Mouse (Mus musculus) brown adipose tissue, adult 24 weeks (tissue): Measurements from ENCODE around the gene Nme2. TPM values are rescaled to one million over a fixed set of nuclear protein-coding genes. Genes with fewer than 3 reads are reported as not detected.
A peak's percentile ranks its signal among the peaks of the same experiment; 100 is the strongest.

Experiments used
- H3K27ac ChIP-seq: fragments of 200-500 bp; replicated peaks from 2 replicates; pipeline ENCODE4 v1.5.1; 2012; ENCODE audit warnings: low read depth, mild to moderate bottlenecking, low read length
- H3K4me1 ChIP-seq: fragments of 200-500 bp; 2 replicates; pipeline ENCODE4 v1.6.1; 2012; ENCODE audit warnings: low read length, mixed read lengths; ENCODE audit not compliant: control insufficient read depth, insufficient read depth, insufficient read length
- H3K4me3 ChIP-seq: fragments of 200-500 bp; 2 replicates; pipeline ENCODE4 v1.5.1; 2012; ENCODE audit warnings: low read depth, mild to moderate bottlenecking, low read length, moderate library complexity; ENCODE audit not compliant: insufficient read depth
- polyA plus RNA-seq: library from polyadenylated mRNA; stranded (reverse); fragments of >200 nt; gene quantifications from 2 replicates; pipeline ENCODE4 v1.2.4, GENCODE M21; 2012; ENCODE audit not compliant: missing spikeins, insufficient read depth, insufficient read length

Nme2 gene
- polyA plus RNA-seq, 1 experiment = 580 TPM

DNA sequence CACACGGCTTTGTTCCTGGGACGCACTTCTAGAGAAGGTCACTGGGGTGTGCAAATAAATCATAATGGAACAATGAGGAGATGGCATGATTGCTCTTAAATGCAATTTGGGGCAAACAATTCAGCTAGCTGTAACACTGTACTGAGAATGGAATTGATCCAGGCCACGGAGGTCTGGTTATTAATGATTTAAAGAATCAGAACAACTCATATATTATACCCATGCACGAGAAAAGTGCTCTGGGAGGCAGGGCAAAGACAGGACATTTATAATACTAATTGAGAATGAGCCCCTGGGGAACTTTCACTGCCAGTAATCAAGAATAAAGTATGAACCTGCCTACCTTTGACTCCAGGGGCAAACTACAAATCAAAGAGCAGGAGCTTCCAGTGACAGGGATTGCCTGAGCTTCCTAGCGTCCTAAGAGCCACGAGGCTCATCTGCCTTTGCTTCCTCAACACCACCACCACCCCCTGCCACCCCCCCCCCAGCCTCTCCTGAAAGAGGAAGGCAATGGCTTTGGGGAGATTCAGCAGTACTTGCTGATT is 23.5 kb upstream of the Nme2 start:
- no peak overlapping the region for H3K4me3 ChIP-seq
- no peaks in the 10 kb centered on the region for H3K4me1 ChIP-seq
- H3K27ac ChIP-seq = no peak overlapping the region

DNA sequence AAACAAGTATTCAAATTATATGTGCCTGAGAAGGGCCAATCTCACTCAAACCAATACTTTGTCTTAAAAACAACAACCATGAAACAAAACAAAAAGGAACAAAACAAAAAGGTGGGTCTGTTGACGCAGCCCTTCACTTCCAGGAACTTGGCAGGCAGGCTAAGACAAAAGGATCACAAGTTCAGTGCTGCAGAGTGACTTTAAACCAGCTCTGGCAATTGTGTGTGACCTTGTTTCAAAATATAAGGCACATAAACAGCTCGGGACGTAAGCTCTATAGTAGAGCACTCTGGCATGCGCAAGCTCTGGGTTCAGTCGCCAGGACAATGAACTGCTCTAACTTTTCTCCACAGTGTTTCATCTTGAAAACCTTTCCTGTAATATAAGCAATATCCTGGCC is 16.9 kb upstream of the Nme2 start:
- H3K4me1 ChIP-seq = peaks cover 2% of the 10 kb centered on the region; the same call in 1 of the 2 replicates
- no peak overlapping the region for H3K4me3 ChIP-seq
- H3K27ac ChIP-seq = 0 out of 2 replicates have a peak overlapping the region, but pooled peaks have one; percentile 15

DNA sequence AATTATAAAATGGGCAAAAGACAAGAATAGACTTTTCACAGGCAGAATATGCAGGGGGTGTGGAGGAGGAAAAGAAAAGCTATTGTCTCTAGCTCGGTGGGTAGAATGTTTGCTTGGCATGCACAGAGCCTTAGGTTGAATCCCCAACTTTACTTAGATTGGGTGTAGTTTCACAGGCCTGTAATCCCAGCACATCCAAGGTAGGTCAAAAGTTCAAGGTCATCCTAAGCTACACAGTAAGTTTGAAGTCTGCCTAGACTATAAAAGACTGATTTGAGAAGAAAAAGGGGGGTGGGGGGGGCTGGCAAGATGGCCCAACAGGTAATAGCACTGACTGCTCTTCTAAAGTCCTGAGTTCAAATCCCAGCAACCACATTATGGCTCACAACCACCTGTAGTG is 13.7 kb upstream of the Nme2 start:
- Histone ChIP-seq H3K27ac (no peak overlapping the region; the same call in 1 of the 2 replicates), H3K4me3 (no peak overlapping the region), H3K4me1 (peaks cover 7% of the 10 kb centered on the region; the same call in 1 of the 2 replicates)

DNA sequence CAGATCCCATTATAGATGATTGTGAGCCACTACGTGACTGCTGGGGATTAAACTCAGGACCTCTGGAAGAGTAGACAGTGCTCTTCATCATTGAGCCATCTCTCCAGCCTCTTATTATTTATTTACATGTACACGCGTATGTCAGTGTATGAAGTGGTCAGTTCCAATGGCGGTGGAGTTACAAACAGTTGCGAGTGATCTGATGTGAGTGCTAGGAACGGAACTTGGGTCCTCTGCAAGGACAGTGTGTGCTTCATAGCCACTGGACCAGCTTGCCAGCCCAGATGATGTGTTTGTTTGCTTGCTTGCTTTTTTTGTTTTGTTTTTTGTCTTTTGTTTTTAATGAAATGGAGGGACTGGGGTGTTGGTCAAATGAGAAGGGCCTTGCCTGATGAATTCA is 13.1 kb upstream of the Nme2 start:
- H3K27ac ChIP-seq = peak overlapping the region; percentile 35; the same call in 1 of the 2 replicates
- H3K4me3 ChIP-seq = no peak overlapping the region
- H3K4me1 ChIP-seq = peaks cover 7% of the 10 kb centered on the region; the same call in 1 of the 2 replicates

DNA sequence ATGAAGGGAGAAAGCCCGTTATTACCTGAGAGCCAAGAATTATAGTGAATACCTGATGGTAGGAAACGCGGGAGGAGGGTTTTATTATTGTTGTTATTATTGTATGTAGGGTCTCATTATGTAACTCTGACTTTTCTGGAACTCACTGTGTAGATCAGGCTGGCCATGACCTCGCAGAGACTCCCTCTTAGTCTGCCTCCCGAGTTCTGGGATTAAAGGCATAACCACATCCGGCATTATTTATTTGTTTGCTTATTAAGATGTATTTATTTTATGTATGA is 12.7 kb upstream of the Nme2 start:
- Histone ChIP-seq H3K4me3 (peak overlapping the region; percentile 24; the same call in 1 of the 2 replicates), H3K4me1 (peaks cover 7% of the 10 kb centered on the region; the same call in 1 of the 2 replicates), H3K27ac (peak overlapping the region; percentile 35)

DNA sequence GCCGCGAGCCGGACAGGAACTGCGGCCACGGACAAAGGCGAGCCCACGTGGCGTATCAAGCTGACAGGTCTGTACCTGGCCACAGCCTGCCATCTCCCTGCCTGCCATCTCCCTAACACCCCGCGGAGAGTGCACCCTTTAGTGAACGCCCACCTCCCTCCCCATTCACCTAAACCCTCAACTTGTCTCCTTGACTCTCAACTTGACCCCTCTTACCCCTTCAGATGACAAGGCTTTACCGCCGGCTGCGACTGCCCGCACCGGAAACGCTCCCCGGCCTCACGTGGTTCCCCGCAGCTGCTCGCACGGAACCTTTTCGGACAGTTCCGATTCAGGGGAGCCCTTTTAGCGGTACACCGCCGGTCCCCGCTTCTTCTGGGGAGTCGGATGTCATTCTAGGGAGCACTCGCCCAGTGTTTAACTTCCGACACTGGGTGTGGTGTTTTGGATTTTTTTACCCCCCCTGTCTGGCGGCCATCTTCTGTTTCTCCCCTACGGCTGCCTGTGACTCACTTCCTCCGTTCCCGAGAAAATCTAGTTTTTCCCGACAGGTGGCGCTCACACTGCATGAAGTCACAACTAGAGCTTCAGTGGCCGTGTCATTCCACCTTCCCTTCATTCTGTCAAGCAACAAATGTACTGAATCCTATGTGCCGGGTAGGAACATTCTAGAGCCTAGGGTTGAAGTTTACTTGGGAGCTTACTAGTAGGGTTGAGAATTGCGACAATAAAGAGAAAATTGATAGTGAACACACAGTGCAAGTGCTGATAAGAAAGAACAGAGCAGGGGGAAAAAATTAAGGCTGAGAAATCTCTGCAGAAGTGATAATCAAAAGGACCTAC is 12.2 kb upstream of the Nme2 start, which contains the start of the genes Gm20390 and Nme1:
Gm20390 (minus strand) TSS at position 289 of the 843 bp plus-strand sequence.
Nme1 (minus strand) TSS at position 517 of the 843 bp plus-strand sequence.
- Histone ChIP-seq H3K4me3 (peak within 1 kb of the TSS; percentile 88), H3K27ac (peak within 1 kb of the TSS; percentile 81), H3K4me1 (peaks cover 7% of the 10 kb centered on the region; the same call in 1 of the 2 replicates)

DNA sequence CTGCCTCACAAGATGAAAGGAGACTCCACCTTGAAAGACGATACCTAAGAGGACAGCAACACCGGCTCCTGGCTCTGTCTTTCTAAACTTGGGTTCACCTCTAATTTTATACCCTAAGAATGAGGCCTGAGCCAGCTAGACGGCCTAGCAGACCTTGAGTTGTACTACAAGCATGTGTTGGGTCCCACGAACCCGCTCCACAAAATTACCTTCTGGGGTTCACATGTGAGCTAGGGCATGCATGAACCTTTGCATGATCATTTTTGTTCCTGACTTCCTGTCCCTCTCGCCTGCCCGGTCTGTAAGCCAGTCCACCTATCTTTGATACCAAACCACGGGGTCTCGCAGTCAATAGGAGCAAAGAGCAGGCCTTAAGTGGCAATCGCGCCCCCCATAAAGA is 11.3 kb upstream of the Nme2 start:
- Histone ChIP-seq H3K27ac (peak overlapping the region; percentile 81), H3K4me1 (peaks cover 4% of the 10 kb centered on the region; the same call in 1 of the 2 replicates), H3K4me3 (peak overlapping the region; percentile 88)

DNA sequence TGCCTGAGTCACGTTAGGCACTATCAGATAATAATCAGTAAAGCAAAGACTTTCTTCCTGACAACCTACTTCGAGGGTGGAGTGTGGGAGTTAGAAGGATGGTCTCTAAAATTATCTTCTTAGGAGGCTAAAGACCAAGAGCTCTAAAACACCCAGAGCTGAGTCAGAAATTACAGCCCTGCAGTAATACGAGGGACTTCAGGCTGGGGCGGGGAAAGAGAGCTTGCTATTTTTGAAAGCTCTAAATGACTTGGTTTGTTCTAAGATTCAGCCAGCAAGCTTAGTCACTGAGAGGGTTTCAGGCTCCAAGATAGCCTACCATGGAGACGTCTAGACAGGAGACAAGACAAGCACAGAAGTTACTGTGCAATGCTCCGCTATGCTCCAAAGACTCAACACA is 9.3 kb upstream of the Nme2 start:
- no peak overlapping the region for H3K4me3 ChIP-seq
- H3K4me1 ChIP-seq = peaks cover 4% of the 10 kb centered on the region; the same call in 1 of the 2 replicates
- no peak overlapping the region for H3K27ac ChIP-seq

DNA sequence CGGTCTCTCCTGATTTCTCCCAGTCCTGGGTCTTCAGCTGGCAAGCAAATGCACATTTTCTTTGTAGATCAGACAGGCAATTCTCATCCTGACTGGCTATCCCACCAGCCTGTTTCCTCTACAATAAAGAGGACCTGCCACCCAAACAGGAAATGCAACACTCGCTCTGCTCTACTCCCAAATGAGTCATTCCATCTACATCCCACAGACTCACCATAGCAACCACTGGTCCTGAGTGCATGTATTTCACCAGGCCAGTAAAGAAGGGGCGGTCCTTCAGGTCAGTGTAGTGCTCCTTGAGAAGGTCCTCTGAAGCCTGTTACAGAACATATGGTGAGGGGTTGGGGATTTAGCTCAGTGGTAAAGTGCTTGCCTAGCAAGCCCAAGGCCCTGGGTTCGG is 7.0 kb upstream of the Nme2 start:
- Histone ChIP-seq H3K27ac (no peak overlapping the region), H3K4me1 (peaks cover 4% of the 10 kb centered on the region; the same call in 1 of the 2 replicates), H3K4me3 (no peak overlapping the region)

DNA sequence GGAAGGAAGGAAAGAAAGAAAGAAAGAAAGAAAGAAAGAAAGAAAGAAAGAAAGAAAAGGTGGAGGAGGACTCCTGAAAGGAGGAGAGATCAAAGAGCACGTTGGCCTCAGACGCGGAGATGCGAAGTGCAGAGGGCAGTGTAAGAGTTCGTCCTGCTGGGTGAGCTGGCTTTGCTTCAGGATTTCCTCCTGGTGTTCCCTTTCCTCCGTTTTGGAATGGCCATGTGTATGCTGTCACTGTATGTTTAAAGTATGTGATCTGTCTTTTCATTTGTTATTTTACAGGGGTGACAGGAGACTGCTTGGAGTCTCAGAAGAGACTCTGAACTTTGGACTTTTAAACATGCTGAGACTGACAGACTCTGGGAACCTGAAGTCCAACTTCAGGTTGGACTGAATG is 5.4 kb upstream of the Nme2 start:
- Histone ChIP-seq H3K27ac (no peak overlapping the region), H3K4me1 (peaks cover 3% of the 10 kb centered on the region; the same call in 1 of the 2 replicates), H3K4me3 (no peak overlapping the region)

DNA sequence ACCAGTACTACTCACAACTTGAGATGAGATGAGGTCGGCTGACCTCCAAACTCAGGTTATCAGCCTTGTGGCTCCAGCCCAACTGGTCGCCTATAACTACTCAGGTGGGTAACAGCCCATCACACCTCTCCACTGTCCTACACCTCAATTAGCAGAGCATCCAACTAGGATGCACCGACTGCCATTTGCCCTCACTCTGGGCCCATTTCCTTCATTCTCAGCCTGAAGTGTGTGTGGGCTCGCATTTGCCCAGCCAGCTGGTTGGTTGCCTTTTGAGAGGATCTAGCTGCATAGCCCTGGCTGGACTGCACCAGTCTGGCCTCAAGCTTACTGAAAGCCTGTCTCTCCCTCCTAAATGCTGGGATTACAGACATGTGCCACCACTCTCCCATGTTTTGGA is 1.7 kb upstream of the Nme2 start:
- Histone ChIP-seq H3K4me1 (peaks cover 9% of the 10 kb centered on the region), H3K4me3 (no peak overlapping the region), H3K27ac (no peak overlapping the region)

DNA sequence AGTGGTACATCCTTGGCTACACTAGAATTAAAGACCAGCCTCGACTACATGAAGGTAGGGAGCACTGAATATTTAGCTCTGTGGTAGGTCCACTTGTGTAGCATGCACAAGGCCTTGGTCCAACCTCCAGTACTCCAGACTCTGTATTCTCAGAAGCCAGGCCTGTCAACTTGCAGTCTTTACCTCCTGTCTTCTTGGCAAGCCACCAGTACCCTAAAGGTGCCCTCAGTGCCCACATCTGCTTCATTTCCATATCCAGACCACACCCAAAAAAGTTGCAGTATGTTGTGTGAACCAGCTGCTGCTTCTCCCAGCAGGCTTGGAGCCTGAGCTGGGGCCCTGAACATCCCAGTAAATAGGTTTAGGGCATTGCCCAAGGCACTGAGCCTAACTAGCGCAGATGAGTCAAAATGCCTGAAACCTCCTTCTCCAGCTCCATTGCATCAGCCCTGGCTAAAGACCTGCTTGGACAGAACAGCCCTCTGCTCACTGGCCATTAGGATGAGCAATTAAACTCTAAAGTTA is 1.0 kb upstream of the Nme2 start:
- Histone ChIP-seq H3K4me1 (peaks cover 14% of the 10 kb centered on the region), H3K4me3 (no peak overlapping the region), H3K27ac (no peak overlapping the region)

DNA sequence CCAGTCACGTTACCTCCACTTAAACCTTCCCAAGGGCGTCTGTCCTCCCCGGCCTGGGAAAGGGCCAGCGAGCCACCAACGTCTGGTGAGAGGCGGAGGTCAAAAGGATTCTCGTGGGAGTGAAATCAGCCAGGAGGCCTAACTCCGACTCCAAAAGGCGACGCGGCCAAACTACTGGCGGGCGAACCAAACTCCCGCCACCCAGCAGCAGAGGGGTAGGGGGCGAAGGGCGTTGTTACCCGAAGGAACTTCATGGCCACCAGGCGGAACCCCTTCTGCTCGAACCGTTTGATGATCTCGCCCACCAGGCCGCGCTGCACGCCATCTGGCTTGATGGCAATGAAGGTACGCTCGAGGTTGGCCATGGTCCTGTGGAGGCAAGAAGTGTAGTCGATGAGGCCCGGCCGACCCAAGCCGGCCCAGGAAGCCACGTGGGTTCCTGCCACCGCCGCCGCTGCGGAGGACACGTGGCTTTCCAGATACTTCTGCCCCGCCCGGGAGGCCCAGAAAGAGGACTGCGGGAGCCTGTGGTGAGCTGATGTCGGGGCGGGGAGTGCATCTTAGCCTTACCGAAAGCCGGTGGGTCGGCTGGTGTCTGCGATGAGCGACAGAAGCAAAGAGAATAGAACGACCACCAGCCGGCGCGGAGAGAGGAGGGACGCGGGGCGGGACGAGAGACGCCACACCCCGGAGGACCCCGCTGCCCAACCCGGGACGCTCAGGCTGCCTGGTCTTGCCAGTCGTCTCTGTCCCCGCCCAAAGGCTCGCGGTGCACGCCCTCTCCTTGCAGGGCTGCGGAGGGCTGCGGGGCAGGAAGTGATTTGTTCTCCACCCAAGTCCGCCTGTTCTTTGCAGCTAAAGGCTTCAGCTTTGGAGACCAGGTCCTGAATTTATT is 556 bp downstream of the Nme2 start:
- Histone ChIP-seq H3K4me1 (peaks cover 14% of the 10 kb centered on the region), H3K4me3 (peak overlapping the region; percentile 92), H3K27ac (peak overlapping the region; percentile 97)

DNA sequence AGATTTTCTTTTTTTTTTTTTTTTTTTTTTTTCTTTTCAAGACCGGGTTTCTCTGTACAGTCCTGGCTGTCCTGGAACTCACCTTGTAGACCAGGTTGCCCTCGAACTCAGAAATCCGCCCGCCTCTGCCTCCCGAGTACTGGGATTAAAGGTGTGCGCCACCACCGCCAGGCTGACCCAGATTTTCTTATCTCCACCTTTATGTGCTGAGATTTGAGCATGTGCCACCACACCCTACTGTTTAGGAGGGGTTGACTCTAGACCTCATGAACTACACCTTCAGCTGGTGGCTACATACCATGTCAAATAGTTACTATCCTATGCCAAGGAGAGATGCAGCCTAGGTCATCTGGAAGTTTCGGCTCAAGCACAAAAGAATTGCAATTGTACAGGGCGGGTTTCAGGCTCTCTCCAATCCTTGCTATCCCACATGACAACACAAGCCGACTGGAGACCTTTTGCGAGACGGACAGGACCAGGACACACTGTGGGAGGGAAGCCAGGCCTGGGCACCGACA is 1.3 kb downstream of the Nme2 start:
- Histone ChIP-seq H3K27ac (peak overlapping the region; percentile 97), H3K4me3 (peak overlapping the region; percentile 92), H3K4me1 (peaks cover 14% of the 10 kb centered on the region)
